Mouse (Mus musculus): ENCODE data around the gene Ctnna3.
"Not testable (repeated sequence)": the region's sequence is repeated elsewhere in the genome, so short reads cannot be mapped to it uniquely, and the experiment has no call there.

Gene Ctnna3

DNA sequence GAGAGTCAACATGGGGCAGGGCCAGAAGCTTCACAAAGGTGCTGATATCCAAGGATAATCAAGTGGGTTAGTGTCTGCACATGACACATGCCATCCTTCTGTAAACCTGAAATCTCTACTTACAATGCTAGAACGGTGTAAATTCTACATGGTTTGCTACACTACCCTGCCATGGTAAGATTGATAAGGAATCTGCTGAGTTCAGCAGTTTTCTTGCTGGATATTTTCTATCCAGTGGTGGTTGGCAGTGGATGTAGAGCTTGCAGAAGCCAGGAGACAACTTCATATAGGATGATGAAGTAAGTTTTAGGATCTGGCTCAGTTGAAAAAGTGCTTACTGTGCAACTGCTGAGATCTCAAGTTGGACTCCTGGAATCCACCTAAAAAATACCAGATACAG is 767.7 kb downstream of the Ctnna3 start:
- DNase-seq (ENCODE audit: low spot score in 2 of 2) = no peak

DNA sequence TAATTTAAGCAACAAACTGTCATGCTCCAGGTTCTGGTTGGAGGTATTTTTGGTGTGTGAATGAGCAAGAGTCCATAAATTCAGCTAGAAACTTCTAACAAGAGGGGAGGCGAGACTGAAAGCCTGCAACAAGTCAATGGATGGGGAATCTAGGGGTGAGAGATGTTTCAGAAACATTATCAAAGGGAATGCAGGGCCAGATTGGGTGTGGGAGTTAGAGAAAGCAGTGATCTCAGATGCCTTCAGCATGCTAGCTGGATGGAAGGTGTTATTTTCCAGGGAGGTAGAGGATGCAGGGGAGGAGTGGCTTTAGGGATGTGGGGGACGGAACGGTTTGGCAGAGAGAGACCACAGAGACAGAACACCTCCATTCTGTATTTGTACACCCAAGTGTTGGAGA is 785.7 kb downstream of the Ctnna3 start:
- DNase-seq (ENCODE audit: low spot score in 2 of 2) = no peak

DNA sequence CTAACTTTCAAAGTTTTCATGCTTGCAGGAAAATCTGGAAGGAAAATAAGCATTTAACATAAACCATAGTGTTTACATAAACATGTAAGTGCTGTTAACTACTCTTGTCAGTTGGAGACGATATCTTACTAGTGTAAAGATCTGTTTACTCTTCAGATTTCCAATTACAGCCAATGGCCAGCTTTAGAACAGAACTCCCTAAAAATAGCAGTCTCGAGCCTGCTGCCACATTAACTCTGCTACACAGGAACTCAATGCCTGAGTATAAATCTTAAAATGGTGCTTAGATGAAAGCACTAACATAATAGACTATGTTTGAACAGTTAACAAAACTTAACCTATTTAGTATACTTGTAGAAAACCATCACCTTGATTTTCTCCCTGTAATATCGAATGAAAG is 793.1 kb downstream of the Ctnna3 start:
- DNase-seq (ENCODE audit: low spot score in 2 of 2) = no peak

DNA sequence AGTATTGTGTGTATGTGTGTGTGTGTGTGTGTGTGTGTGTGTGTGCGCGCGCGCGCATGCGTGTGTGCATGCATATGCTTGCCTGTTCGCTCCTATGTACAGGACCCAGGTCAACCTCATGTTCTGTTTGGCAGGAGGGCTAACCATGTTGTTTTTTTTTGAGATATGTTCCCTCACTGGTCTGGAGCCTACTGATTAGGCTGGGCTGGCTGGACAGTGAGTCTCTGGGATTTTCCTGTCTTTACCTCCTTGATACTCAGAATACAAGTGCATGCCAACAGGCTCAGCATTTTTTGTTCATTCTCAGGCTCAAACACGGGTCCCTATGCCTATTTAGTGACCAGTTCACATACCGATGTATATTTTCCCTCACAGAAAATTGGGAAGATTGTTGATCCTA is 794.1 kb downstream of the Ctnna3 start:
- no peak for DNase-seq (ENCODE audit: low spot score in 2 of 2)

DNA sequence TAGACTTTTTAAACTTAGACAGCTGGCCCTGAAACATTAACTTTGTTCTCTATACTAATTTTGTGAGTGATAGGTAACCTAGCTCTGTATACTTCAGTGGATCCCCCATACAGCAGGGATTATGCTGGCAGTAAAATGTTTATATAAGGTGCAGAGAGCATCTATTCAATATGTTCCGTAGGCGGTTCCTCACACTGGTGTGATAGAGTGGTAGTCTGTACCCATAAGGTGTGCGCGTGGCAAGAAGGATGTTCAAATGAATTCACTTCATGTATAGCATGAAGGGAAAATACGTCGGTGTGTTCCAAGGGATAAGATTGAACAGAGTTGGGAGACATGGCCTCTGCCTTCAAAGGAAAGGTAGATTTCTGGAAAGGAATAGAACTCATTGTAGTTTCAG is 794.5 kb downstream of the Ctnna3 start:
- no peak for DNase-seq (ENCODE audit: low spot score in 2 of 2)

DNA sequence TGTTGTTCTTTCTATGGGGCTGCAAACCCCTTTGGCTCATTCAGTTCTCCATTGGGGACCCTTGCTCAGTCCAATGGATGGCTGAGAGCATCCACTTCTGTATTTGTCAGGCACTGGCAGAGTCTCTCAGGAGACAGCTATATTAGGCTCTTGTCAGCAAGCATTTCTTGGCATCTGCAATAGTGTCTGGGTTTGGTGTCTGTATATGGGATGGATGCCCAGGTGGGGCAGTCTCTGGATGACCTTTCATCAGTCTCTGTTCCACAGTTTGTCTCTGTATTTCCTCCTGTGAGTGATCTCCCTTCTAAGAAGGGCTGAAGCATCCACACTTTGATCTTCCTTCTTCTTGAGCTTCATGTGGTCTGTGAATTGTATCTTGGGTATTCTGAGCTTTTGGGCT is 795.9 kb downstream of the Ctnna3 start:
- not testable (repeated sequence) for DNase-seq (ENCODE audit: low spot score in 2 of 2)

DNA sequence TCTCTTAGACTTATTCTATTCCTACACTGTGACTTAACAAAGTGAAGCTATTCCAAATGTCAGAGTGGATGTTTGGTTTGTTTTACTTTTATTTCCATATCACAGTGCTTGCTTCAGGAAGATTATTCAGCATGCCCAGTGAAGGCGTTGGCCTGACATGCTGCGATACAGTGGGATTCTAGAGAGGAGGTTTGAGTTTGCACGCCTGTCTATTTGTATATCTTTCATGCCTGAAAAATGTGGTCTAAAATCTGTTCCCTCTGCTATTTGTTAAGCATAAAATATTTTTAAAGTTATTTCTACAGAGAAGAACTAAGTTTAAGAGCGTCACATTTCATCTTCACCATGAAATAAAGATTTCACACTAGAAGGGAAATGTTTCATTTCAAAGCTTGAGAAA is 813.5 kb downstream of the Ctnna3 start:
- DNase-seq (ENCODE audit: low spot score in 2 of 2) = no peak

DNA sequence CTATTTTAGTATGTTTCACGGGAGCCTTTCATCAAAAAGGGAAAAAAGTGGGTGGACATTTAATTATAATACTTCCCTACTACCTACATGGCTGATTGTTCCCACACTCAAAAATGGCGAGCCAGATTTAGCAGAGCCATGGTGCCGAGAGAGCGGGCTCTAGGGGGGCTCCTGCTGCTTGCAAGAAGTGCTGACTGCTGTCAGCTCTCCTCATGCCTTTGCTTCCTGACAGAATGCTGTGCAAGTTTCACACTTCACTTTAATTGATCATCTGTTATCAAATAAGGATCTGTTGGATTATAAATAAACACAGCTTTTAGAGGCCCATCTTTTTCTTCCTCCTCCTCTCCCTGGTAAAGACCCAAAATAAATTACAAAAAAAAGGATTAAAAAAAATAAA is 838.3 kb downstream of the Ctnna3 start:
- no peak for DNase-seq (ENCODE audit: low spot score in 2 of 2)

DNA sequence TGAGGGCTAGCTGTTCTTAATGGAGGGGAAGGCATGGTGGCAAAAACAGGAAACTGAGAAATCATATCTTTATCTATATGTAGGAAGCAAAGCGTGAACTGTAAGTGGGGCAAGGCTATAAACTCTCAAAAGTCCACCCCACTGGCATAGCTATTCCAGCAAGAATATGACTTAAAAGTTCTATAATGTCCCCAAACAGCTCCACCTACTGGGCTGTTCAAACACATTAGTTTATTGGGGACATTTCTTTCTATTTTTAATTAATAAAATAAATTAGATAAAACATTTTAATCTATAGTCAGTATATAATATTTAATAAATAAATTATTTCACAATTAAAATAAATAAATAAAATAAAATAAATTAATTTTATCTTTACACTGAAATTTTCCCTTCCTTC is 845.2 kb downstream of the Ctnna3 start:
- DNase-seq (ENCODE audit: low spot score in 2 of 2) = no peak

DNA sequence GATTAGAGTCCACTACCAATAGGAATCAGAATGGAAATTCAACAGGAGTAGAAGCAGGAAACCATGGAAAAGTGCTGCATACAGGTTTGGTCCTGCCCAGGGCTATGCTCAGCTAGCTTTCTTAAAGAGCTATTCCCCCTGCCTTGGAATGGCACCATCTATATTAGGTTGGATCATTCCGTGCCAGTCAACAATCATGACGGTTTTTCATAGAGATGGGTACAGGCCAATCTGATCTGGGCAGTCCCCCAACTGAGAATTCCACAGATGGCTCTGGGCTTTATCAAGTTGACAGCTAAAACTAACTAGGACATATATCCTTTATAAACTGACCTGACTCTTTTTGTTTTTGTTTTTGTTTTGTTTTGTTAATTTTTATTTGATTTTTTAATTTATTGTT is 848.9 kb downstream of the Ctnna3 start:
- no peak for DNase-seq (ENCODE audit: low spot score in 2 of 2)

DNA sequence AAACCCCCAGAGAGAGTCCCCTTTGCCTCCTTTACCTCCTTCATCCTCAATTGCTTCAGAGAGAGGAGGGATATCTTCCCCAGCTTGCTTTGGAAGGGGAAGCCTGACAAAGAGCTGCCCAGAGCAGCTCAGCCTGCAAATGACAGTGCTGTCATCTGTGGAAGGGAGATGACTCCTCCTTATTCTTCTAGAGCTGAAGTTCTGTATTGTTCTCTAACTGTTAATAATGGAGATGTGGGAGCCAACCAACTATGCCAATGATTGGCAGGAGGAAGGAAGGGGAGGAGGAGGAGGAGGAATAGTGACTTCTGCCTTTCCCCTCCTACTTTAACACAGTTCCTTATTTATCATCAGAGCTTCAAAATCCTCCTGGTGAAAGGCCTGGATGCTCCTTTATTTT is 875.9 kb downstream of the Ctnna3 start:
- DNase-seq (ENCODE audit: low spot score in 2 of 2) = no peak

DNA sequence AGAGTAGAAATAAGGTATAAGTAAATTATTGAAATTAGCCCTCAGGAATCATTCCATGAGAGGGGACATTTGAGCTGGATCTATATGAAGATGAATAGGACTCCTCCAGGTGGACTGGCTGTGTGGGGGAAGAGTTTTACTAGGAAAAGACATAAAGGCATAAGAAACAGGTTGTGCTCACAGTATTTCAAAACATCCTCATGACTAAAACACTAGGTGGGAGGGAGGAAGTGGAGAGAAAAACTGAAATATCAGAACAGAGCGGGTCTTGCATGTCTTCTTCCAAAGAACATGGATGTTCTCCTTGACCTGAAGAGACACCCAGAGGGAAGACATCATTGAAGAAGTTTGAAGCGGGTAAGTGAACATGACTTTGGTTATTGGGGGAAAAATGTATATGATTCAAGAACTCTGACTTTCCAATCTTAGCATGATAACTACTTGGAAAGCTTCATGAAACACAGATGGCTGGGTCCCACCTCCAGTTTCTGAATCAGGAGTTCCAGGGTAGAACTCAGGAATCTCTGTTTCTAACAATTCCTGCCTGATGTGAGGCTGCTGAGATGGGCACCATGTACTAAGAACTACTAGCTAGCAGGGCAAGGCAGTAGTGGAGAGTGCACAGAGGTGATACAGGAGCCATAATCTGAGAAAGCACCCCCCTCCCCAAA is 881.9 kb downstream of the Ctnna3 start:
- no peak for DNase-seq (ENCODE audit: low spot score in 2 of 2)

DNA sequence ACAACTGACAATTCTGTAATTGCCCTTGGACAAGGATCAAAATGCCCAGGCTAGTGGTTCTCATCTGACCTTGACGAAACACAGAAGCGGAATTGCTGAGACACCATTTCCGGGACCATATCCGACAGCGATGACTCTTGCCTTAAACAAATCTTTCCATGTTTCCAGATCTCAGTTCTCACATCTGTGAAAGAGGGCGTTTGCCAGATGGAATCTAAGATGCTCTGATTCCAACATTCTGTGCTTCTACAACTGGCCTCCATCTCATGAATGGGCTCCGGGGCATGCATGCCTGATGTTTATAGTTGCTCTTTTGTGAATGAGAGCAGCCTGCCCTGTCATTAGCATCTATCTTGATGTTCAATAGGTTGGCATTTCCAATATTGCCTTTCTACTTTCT is 890.4 kb downstream of the Ctnna3 start:
- no peak for DNase-seq (ENCODE audit: low spot score in 2 of 2)

DNA sequence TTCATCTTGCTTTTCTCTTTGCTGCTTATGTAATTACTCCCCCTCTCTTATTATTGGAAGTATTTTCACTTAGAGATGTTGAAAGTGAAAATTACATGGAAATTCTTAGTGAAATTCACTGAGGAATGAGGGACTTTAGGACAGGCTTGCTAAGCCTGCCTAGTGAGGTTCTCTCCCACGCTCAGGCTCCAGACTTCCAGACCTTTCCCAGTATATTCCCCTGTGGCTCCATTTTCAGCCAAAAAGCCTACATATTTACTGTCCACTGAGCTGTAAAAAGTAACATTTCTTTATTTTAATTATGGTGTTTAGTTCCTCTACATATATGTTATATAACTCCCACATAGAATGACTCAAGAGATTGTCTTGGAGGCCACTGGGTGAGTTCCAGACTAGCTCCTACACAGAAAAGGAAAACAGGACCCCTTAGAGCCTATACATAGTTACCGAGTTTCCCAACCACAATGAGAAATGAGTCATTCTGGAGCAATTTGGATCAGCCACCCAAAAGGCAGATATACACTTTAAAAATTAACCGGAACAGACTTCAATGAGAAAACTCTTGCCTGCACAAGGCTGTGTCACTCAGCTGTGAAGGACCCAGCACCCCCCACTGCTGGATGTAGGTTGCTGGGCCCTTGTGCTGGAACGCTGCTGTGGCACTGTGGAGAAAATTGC is 912.9 kb downstream of the Ctnna3 start:
- no peak for DNase-seq (ENCODE audit: low spot score in 2 of 2)

DNA sequence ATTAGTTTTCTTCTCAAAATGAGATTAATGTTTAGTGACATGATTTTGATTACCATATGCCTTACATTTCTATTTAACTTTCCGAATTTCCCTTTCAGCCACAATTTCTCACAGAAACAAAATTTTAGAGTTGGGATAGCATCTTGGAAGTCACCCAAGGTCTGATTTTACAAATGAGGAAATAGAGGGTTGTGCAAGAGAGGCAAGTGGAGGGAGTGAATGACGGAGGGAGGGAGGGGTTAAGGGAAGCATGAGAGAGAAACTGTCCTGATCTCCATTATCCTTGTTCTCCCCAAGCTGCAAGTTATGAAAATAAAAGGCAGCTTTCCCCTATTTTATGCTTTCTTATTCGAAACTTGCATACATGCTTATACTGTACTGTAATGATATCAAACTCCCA is 943.4 kb downstream of the Ctnna3 start:
- no peak for DNase-seq (ENCODE audit: low spot score in 2 of 2)

DNA sequence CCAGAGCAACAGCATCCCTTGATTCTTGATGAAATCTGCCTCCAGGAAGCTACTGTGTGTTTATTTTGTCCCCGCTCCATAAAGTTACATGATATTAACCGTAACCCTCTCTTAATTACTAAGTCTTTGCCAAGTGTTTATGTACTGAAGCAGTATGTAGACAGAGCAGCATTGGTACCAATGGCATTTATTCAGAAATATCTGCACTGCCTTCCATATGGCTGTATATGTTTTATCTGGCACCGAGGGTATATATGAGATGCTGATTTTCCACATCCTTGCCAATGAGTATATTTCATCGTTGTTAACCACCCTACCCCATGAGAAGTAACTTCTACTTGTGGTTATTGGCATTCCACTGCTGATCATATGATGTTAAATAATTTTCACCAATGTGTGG is 947.9 kb downstream of the Ctnna3 start:
- DNase-seq (ENCODE audit: low spot score in 2 of 2) = no peak

DNA sequence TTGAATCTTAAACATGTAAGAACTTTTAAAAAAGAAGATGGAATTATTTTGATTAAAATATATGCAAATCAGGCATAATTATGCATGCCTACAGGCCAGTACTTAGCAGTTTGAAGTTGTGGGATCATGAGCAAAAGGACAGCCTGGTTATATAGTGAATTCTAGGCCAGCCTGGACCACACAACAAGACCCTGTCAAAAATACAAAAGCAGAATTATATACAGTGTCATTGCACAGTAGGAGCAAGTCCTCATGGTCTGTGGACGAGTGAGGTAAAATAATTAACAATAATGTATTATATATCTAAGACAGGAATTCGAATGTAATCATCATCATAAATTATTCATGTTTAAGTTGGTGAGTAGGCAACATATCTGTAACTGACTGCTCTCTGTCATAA is 966.7 kb downstream of the Ctnna3 start:
- no peak for DNase-seq (ENCODE audit: low spot score in 2 of 2)

DNA sequence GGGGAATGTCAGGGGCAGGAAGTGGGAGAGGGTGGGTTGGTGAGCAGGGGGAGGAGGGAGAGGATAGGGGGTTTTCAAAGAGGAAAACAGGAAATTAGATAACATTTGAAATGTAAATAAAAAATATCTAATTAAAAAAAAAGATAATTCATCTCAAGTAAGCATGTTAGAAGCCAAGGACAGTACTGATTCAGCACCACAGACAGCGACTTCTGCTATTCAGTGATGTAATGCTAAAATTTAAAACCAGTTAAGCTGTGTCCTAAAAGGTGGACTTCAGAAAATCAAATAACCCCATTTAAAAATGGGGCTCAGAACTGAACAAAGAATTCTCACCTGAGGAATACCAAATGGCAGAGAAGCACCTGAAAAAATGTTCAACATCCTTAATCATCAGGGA is 988.5 kb downstream of the Ctnna3 start:
- not testable (repeated sequence) for DNase-seq (ENCODE audit: low spot score in 2 of 2)

DNA sequence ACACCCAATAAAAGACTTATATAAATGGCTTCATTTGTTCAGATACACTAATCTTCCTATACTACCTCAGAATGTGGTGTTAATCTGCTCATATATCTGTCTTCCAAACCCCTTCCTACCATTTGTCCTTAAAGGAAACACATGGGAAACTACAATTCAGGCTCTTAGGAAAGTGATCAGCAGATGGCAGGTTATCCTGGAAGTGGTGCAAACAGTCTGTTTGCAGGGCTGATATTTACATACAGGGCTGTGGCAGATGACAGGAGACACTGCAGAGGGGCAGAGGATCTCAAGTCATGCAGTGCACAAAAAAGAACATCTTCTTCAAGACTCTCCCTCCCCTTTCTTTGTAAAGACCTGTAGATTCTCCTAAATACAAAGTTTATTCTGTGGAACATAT is 1008.8 kb downstream of the Ctnna3 start:
- no peak for DNase-seq (ENCODE audit: low spot score in 2 of 2)

DNA sequence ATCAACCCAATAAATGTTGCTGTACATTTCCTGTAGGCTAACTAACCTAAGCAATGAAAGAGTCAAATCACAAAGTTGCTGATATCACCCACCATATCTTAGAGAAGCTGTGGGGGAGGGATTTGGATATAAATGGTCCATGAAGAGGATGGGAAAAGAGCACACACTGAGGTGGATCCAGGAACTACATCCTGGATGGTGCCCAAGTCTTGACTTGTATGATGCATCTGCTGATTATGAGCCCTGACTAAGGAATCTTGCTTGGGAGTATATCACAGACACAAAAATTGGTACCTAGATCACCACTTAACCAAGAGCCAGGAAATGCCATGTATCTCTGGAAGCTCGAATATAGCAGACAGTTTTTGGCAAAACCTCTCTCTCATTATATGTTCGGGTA is 1018.7 kb downstream of the Ctnna3 start:
- DNase-seq (ENCODE audit: low spot score in 2 of 2) = no peak

DNA sequence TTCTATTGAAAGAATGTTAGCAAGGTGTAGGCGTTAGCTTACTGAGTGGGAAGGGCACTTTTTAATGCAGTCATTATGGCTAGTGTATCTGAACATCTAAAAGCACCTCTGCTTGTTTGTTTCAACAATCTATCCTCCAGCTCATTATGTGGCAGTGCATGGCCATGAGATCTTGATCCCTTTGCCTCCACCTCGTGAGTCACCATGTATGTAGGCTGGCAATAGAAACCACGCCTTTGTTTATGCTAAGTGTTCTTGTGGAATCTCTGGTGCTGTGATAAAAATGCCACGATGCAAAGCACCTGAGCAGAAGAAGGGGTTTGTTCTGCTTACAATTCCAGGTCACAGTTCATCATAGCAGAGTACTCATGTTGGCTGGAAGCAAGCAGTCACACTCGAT is 1053.4 kb downstream of the Ctnna3 start:
- DNase-seq (ENCODE audit: low spot score in 2 of 2) = no peak

DNA sequence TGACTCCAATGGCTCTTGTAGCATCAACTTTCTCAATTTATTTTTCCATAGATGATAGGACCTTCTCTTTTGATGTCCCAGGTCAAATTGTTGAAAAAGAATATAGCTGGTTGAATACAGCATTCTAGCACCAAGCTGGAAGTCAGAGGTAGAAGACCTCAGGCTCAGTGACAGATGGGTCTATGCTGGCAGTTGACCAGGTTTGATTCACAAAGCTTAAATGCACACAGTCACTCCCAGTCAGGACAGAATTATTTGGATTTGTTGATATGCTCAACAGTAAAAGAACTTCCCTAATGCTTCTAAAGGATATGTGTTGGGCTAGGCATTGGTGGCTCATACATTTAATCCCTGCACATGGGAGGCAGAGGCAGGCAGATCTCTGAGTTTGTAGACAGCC is 1059.6 kb downstream of the Ctnna3 start:
- no peak for DNase-seq (ENCODE audit: low spot score in 2 of 2)

DNA sequence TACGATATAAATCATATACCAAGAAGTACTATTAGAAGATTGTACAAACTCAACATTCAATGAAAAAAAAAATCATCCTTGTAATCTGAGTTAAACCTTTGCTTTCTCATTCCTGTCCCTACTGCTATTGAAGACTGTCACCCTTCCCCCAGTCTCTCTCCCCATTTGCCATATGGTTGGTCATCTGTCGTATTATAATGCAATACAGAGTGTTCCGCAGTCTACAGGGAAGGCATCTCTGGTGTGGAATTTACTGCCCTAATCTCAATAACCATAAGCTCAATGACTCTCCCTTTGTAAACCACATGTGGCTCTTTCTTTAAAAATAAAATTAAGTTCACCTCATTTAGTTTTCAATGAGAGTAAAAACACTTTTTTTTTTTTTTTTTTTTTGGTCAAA is 1113.7 kb downstream of the Ctnna3 start:
- DNase-seq (ENCODE audit: low spot score in 2 of 2) = no peak

DNA sequence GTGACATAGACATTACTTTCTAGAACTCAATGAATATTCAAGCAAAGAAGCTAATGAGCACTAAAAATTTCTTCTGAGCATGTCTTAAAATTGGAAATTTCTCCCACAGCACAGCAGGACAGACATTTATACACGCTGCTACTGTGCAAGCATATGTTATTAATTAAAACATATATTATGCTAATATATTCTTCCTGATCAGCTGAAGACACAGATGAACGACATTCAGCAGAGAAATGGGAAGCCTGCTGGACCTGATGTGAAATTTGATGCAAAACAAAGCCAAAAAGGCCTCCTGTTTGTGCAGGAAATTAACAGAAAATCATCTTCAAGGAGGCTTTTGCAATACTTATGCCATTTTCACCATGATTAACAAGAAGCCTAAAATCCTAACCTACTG is 1114.5 kb downstream of the Ctnna3 start:
- DNase-seq (ENCODE audit: low spot score in 2 of 2) = no peak
